8 mouse cellular contexts compared by ENCODE assay signal in genomic region chr11:9048011-9048702, GRCm38 (mm10). TPM values are rescaled to one million over a fixed set of nuclear protein-coding genes. Genes with fewer than 3 reads are reported as not detected.
A peak's percentile ranks its signal among the peaks of the same experiment; 100 is the strongest.
DNase-seq lines count a peak whose midpoint lies in the region; ATAC-seq and TF ChIP-seq lines count a peak whose summit lies in the region.

TSS of gene Gm11992 (plus strand) at chr11:9048594.

- 7% methylated on average over 21 of the region's 21 CpGs for WGBS in hindbrain, embryonic 11.5 days
- 4% methylated on average over 21 of the region's 21 CpGs for WGBS in lung, postnatal 0 days

- H3K9ac ChIP-seq in hindbrain, embryonic 11.5 days (ENCODE audit: low read depth, low read length): peak within 1 kb of the TSS; percentile 27; the same call in 1 of the 2 replicates
- H3K9ac ChIP-seq in lung, postnatal 0 days (replicated peaks; ENCODE audit: low read depth): no peak within 1 kb of the TSS

- H3K27ac ChIP-seq in hindbrain, embryonic 11.5 days (ENCODE audit: low read depth, low read length): no peak within 1 kb of the TSS
- no peak within 1 kb of the TSS for H3K27ac ChIP-seq in lung, postnatal 0 days (ENCODE audit: low read length)

- H3K9me3 ChIP-seq in hindbrain, embryonic 11.5 days (ENCODE audit: control insufficient read depth, low read length): no peaks in the 10 kb centered on the region
- H3K9me3 ChIP-seq in lung, postnatal 0 days (ENCODE audit: low read length): no peaks in the 10 kb centered on the region

- peak; percentile 97 for DNase-seq in R1 (ENCODE audit: low read depth, low spot score)
- DNase-seq in cerebellum, postnatal 14 days: peak; percentile 87 to 88
- peak; percentile 71 to 82 for DNase-seq in frontal cortex, postnatal 10 days (ENCODE audit: low spot score in 2 of 2)
- DNase-seq in hindbrain, embryonic 11.5 days (ENCODE audit: low spot score): peak; percentile 90
- peak; percentile 82 to 85 for DNase-seq in layer of hippocampus, postnatal 10 days (ENCODE audit: low spot score in 2 of 2)
- DNase-seq in lung, postnatal 0 days (ENCODE audit: low spot score): peak; percentile 94
- peak; percentile 58 for DNase-seq in ovary, postnatal 10 days (ENCODE audit: low spot score)
- DNase-seq in thymus, postnatal 0 days (ENCODE audit: low spot score): peak; percentile 77

- no peaks in the 10 kb centered on the region for H3K36me3 ChIP-seq in hindbrain, embryonic 11.5 days (ENCODE audit: control insufficient read depth, insufficient read depth, low read length)
- H3K36me3 ChIP-seq in lung, postnatal 0 days (ENCODE audit: insufficient read depth, low read length): no peaks in the 10 kb centered on the region

- no peak for TF ChIP-seq EP300 in lung, postnatal 0 days (IDR thresholded peaks at IDR 0.05)

- no peaks in the 10 kb centered on the region; the same call in 1 of the 2 replicates for H3K4me1 ChIP-seq in hindbrain, embryonic 11.5 days (replicated peaks; ENCODE audit: control insufficient read depth, insufficient read depth, low read length)
- no peaks in the 10 kb centered on the region for H3K4me1 ChIP-seq in lung, postnatal 0 days (ENCODE audit: insufficient read depth, low read depth, low read length)

- peak within 1 kb of the TSS; percentile 96 for H3K4me2 ChIP-seq in hindbrain, embryonic 11.5 days (replicated peaks; ENCODE audit: low read depth, low read length)
- peak within 1 kb of the TSS; percentile 68 for H3K4me2 ChIP-seq in lung, postnatal 0 days (replicated peaks; ENCODE audit: low read depth, low read length)

- TF ChIP-seq CTCF in lung, postnatal 0 days (IDR thresholded peaks at IDR 0.05): no peak

- peak; percentile 100 for ATAC-seq in hindbrain, embryonic 11.5 days (ENCODE audit: low FRiP score)
- peak; percentile 100 for ATAC-seq in lung, postnatal 0 days

- H3K4me3 ChIP-seq in hindbrain, embryonic 11.5 days (ENCODE audit: low read depth, low read length): peak within 1 kb of the TSS; percentile 52
- peak within 1 kb of the TSS; percentile 34 for H3K4me3 ChIP-seq in lung, postnatal 0 days (ENCODE audit: low read depth, low read length)

- H3K27me3 ChIP-seq in hindbrain, embryonic 11.5 days (ENCODE audit: control insufficient read depth, insufficient read depth, low read length): 0 out of 2 replicates have a peak, but pooled peaks cover 4% of the 10 kb centered on the region
- H3K27me3 ChIP-seq in lung, postnatal 0 days (replicated peaks; ENCODE audit: insufficient read depth, low read length): no peaks in the 10 kb centered on the region

RNA-seq across cellular contexts. Expression of gene Gm11992, which starts in this region (rescaled TPM):
- polyA plus RNA-seq in hindbrain, embryonic 11.5 days (2014; fragmentation: Nextera tagmentation; extraction: Ambion mirVana): 0.79 and 1.3 TPM in 2 replicates
- total RNA-seq in layer of hippocampus, postnatal 10 days (2021): 1 to 10 TPM; 1.4 to 1.8 TPM
- polyA plus RNA-seq in lung, postnatal 0 days (2015; fragmentation: Nextera tagmentation; extraction: Ambion mirVana): 2.9 and 4.0 TPM in 2 replicates
- 0.31 and 0.43 TPM in 2 replicates for polyA plus RNA-seq in thymus, postnatal 0 days (2015; fragmentation: Nextera tagmentation; extraction: Ambion mirVana)

Comparison
In these comparisons a context has a peak if more than half of its experiments do, and no peak if none do; other contexts are left out.
1. Peak in DNase-seq in thymus, postnatal 0 days; RNA of the gene not detected or under 1 TPM.